In genomic region chr10:111164304-111165218, GRCm38 (mm10) we compare ENCODE assay signal across 8 mouse cellular contexts. TPM values are rescaled to one million over a fixed set of nuclear protein-coding genes. Genes with fewer than 3 reads are reported as not detected.
DNase-seq lines count a peak whose midpoint lies in the region; ATAC-seq and TF ChIP-seq lines count a peak whose summit lies in the region.

Gene Osbpl8 (plus strand): TSS chr10:111164752.

- H3K4me2 ChIP-seq in hindbrain, embryonic 15.5 days: peak within 1 kb of the TSS; percentile 60

- peak within 1 kb of the TSS; percentile 93 for H3K9ac ChIP-seq in hindbrain, embryonic 15.5 days

- H3K4me3 ChIP-seq in hindbrain, embryonic 15.5 days: peak within 1 kb of the TSS; percentile 87

- in situ Hi-C loops in Patski (cut with MboI; ENCODE audit: low pct_unique_long_range_greater_than_20kb): no loop called here

- peaks cover 19% of the 10 kb centered on the region for H3K4me1 ChIP-seq in hindbrain, embryonic 15.5 days (replicated peaks)

- no peak for TF ChIP-seq CTCF in Patski (IDR thresholded peaks at IDR 0.05)

- peak; percentile 91 for ATAC-seq in Patski
- ATAC-seq in hindbrain, embryonic 15.5 days (ENCODE audit: low FRiP score, low read depth): peak; percentile 96

- H3K27me3 ChIP-seq in Patski: no peaks in the 10 kb centered on the region
- H3K27me3 ChIP-seq in hindbrain, embryonic 15.5 days: no peaks in the 10 kb centered on the region

- POLR2A ChIA-PET in Patski (lab: Charles Lee): interaction anchor here (0.6 to 0.7 kb wide), 2 partner anchors 32 to 154 kb away, joined by 3 to 7 read pairs; no protein-coding TSS in a partner anchor

- no peaks in the 10 kb centered on the region for H3K9me3 ChIP-seq in hindbrain, embryonic 15.5 days

- CTCF ChIA-PET in Patski (lab: Charles Lee): interaction anchor here (0.7 to 1.4 kb wide), 4 partner anchors 11 to 56 kb away, joined by 3 to 4 read pairs (median 3); no protein-coding TSS in a partner anchor

- peak; percentile 39 for DNase-seq in Patski (ENCODE audit: low read depth, low spot score)
- DNase-seq in cerebellum, postnatal 14 days: peak; percentile 100
- DNase-seq in frontal cortex, postnatal 25 days (ENCODE audit: low spot score in 2 of 2): peak; percentile 98 to 99
- peak; percentile 97 for DNase-seq in left cerebral cortex, adult 11 months (ENCODE audit: low spot score)
- DNase-seq in lung, postnatal 4 days: peak; percentile 99 to 100
- DNase-seq in retina, postnatal 7 days (ENCODE audit: low read depth, low spot score): peak; percentile 96
- peak; percentile 99 for DNase-seq in urinary bladder, adult 2 months (ENCODE audit: low spot score)

- under 1% methylated on average over 82 of the region's 84 CpGs for WGBS in hindbrain, embryonic 15.5 days

- no peaks in the 10 kb centered on the region for H3K36me3 ChIP-seq in hindbrain, embryonic 15.5 days

- H3K27ac ChIP-seq in hindbrain, embryonic 15.5 days (replicated peaks): peak within 1 kb of the TSS; percentile 92

RNA-seq across cellular contexts. Expression of gene Osbpl8, which starts in this region (rescaled TPM):
- polyA plus RNA-seq in Patski (2021): 13.1 TPM
- polyA plus RNA-seq in hindbrain, embryonic 15.5 days (2015; fragmentation: Nextera tagmentation; extraction: Ambion mirVana): 16.1 and 16.5 TPM in 2 replicates
- 10.7 and 11.3 TPM in 2 replicates for polyA plus RNA-seq in urinary bladder, adult 2 months (2012; rRNA removed)

Comparison
In these comparisons a context has a peak if more than half of its experiments do, and no peak if none do; other contexts are left out.
1. Peak in every context shown above with its lines: DNase-seq, ATAC-seq, H3K4me3 ChIP-seq and H3K27ac ChIP-seq.
2. DNase-seq: peak in every context shown above with its lines; median percentile 100 in cerebellum, postnatal 14 days; 100 in lung, postnatal 4 days; 99 in urinary bladder, adult 2 months; 98 in frontal cortex, postnatal 25 days; 97 in left cerebral cortex, adult 11 months; 96 in retina, postnatal 7 days; 39 in Patski.